Mouse (Mus musculus) liver, postnatal 0 days (tissue): ENCODE measurements at regions not wholly inside any gene's neighbourhood (a gene's known extent, or its start where the extent isn't known, plus 50 kb on each side); places are given as distances from the start of the nearest gene placed in this dataset.

Experiments
- ATAC-seq: fragments of 200-750 bp; cut with Nextera tagmentation; 2 replicates; pipeline ENCODE4 v1.8.0; 2017; ENCODE audit warnings: mild to moderate bottlenecking, moderate library complexity
- DNase-seq: peaks from one replicate; pipeline ENCODE4 v3.0.0-alpha.2; 2016
- H3K27ac ChIP-seq: fragments of 300-500 bp; sonication (generic); 2 replicates; pipeline ENCODE4 v1.5.1; 2014; ENCODE audit warnings: antibody characterized with exemption, moderate library complexity, mild to moderate bottlenecking, low read depth
- H3K27me3 ChIP-seq: fragments of 300-500 bp; sonication (generic); 2 replicates; pipeline ENCODE4 v1.6.1; 2014; ENCODE audit warnings: low read length, control low read depth, mixed read lengths; ENCODE audit not compliant: insufficient read depth
- H3K36me3 ChIP-seq: fragments of 300-500 bp; sonication (generic); replicated peaks from 2 replicates; pipeline ENCODE4 v1.6.1; 2014; ENCODE audit warnings: mild to moderate bottlenecking, control low read depth, low read length, moderate library complexity, mixed read lengths; ENCODE audit not compliant: insufficient read depth
- H3K4me1 ChIP-seq: fragments of 300-500 bp; sonication (generic); 2 replicates; pipeline ENCODE4 v1.6.1; 2014; ENCODE audit warnings: antibody characterized with exemption, mild to moderate bottlenecking, control low read depth; ENCODE audit not compliant: insufficient read depth
- H3K4me2 ChIP-seq: fragments of 300-500 bp; sonication (generic); 2 replicates; pipeline ENCODE4 v1.6.1; 2014; ENCODE audit warnings: low read depth, mild to moderate bottlenecking, low read length, moderate library complexity, mixed read lengths
- H3K4me3 ChIP-seq: fragments of 300-500 bp; sonication (generic); 2 replicates; pipeline ENCODE4 v1.5.1; 2014; ENCODE audit warnings: low read depth, low read length
- H3K9ac ChIP-seq: fragments of 300-500 bp; sonication (generic); replicated peaks from 2 replicates; pipeline ENCODE4 v1.6.1; 2014; ENCODE audit warnings: mild to moderate bottlenecking, moderate library complexity
- H3K9me3 ChIP-seq: fragments of 300-500 bp; sonication (generic); 2 replicates; pipeline ENCODE4 v1.6.1; 2016; ENCODE audit warnings: mild to moderate bottlenecking, control low read depth, low read length, mixed read lengths
- CTCF ChIP-seq: sonication (generic); IDR thresholded peaks from 2 replicates; pipeline ENCODE4 v1.5.1; 2016; ENCODE audit warnings: antibody characterized with exemption, low read depth
- EP300 ChIP-seq: IDR thresholded peaks from 2 replicates; pipeline ENCODE4 v1.6.1; 2016; ENCODE audit warnings: antibody characterized with exemption, low read depth, mild to moderate bottlenecking
- WGBS: fragments of 180-500 bp; shearing (Covaris S2); extraction: QIAGEN DNeasy Blood & Tissue Kit; methylation state at CpG from one replicate; pipeline ENCODE4 v1.1.7; 2014; ENCODE audit not compliant: insufficient replicate concordance; 5-methylcytosine and 5-hydroxymethylcytosine counted together

- WGBS, result 68% methylated on average over 19 of the region's 19 CpGs
- no peak overlapping the region for H3K27ac ChIP-seq
These were observed 144.5 kb upstream of the Tle3 start for GRCm38 (mm10) chr9:61227492-61228229.

DNA sequence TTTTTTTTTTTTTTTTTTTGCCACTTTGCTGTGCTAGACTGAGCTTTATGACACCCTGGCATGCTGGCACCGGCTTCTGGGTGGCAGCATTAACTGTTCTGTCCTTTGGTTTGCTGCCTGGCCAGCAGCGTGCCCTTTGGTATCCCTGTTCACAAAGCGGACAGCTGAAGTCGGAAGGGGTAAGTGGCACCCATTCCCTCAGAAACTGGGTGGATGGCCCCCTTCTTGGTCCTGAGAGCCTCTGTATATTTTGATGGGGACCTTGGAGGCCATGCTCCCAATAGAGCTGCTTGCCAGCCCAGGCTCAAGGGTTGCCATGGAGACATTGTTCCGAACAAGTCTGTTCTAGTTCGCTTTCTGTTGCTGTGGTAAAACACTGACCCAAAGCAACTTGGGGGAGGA, 143.9 kb upstream of the Tle3 start:
- no peak overlapping the region for H3K27ac ChIP-seq
- WGBS, result 76% methylated on average over 6 of the region's 6 CpGs
- DNase-seq (no peak), ATAC-seq (no peak)
- H3K36me3 ChIP-seq, result no peaks in the 10 kb centered on the region
- H3K4me2 ChIP-seq, result no peak overlapping the region
- H3K27me3 ChIP-seq, result no peaks in the 10 kb centered on the region
- H3K4me3 ChIP-seq, result no peak overlapping the region
- no peak for TF ChIP-seq EP300
- no peak for TF ChIP-seq CTCF
- peaks cover 3% of the 10 kb centered on the region for H3K4me1 ChIP-seq
- H3K9ac ChIP-seq, result no peak overlapping the region
- H3K9me3 ChIP-seq, result no peaks in the 10 kb centered on the region

More at GRCm38 (mm10) chr9:61227492-61228229, 144.5 kb upstream of the Tle3 start:
- DNase-seq (no peak), ATAC-seq (no peak)
- Histone ChIP-seq H3K27me3 (no peaks in the 10 kb centered on the region), H3K4me2 (no peak overlapping the region), H3K36me3 (no peaks in the 10 kb centered on the region), H3K4me1 (no peaks in the 10 kb centered on the region), H3K4me3 (no peak overlapping the region), H3K9me3 (no peaks in the 10 kb centered on the region), H3K9ac (no peak overlapping the region)
- TF ChIP-seq EP300 (no peak), CTCF (no peak)

DNA sequence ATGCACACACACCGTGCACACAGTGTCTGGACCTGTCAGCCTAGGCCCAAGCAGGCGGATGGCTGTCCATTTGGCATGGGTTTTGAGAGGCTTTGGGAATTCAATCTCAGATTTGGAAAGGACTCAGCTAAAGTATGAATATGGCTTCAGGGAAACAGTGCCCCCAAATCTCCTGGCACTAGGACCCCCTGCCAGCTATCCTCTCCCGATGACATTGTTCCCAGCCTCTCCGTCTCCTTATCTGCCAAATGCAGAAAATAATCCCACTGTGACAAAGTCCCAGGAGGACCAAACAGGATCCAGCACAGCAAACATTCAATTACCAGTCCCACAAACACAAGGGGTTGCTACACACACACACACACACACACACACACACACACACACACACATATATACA, 141.9 kb upstream of the Tle3 start:
- H3K9ac ChIP-seq, result no peak overlapping the region
- WGBS, result 85% methylated on average over 4 of the region's 4 CpGs
- H3K9me3 ChIP-seq, result no peaks in the 10 kb centered on the region
- TF ChIP-seq CTCF, result no peak
- TF ChIP-seq EP300, result no peak
- no peaks in the 10 kb centered on the region for H3K27me3 ChIP-seq
- no peak for DNase-seq
- H3K27ac ChIP-seq, result no peak overlapping the region
- peaks cover 8% of the 10 kb centered on the region for H3K4me1 ChIP-seq
- no peaks in the 10 kb centered on the region for H3K36me3 ChIP-seq
- no peak for ATAC-seq
- H3K4me3 ChIP-seq, result no peak overlapping the region
- no peak overlapping the region for H3K4me2 ChIP-seq

DNA sequence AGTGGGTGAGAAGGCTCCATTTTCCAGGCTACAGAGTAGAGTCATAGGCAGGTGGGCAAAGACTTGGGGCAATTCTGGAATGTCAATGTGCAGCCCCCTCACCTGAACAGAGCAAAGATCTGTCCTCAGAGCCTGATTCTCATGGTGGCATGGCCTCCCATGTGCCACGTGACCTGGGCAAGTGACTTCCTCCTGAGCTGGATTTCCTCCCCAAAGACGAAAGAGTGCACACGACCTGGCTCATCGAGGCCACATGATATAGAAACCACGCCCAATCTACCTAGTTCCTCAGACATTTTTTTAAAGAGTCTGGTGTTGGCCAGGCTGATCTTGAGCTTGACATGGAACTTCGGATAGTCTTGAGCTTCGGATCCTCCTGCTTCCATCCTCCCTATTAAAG, 139.5 kb upstream of the Tle3 start:
- TF ChIP-seq CTCF, result no peak
- TF ChIP-seq EP300, result no peak
- H3K9me3 ChIP-seq, result no peaks in the 10 kb centered on the region
- H3K4me3 ChIP-seq, result no peak overlapping the region
- no peak overlapping the region for H3K4me2 ChIP-seq
- H3K27me3 ChIP-seq, result no peaks in the 10 kb centered on the region
- peaks cover 8% of the 10 kb centered on the region for H3K4me1 ChIP-seq
- H3K36me3 ChIP-seq, result no peaks in the 10 kb centered on the region
- WGBS, result 44% methylated on average over 7 of the region's 7 CpGs
- ATAC-seq (no peak), DNase-seq (no peak)
- no peak overlapping the region for H3K9ac ChIP-seq
- no peak overlapping the region for H3K27ac ChIP-seq

- no peak overlapping the region for H3K4me2 ChIP-seq
- no peak overlapping the region for H3K4me3 ChIP-seq
- H3K9me3 ChIP-seq, result no peaks in the 10 kb centered on the region
- no peak for ATAC-seq
- no peak for DNase-seq
- 44% methylated on average over 2 of the region's 2 CpGs for WGBS
- H3K9ac ChIP-seq, result no peak overlapping the region
- H3K27me3 ChIP-seq, result no peaks in the 10 kb centered on the region
- peaks cover 8% of the 10 kb centered on the region for H3K4me1 ChIP-seq
- H3K27ac ChIP-seq, result no peak overlapping the region
- no peaks in the 10 kb centered on the region for H3K36me3 ChIP-seq
- TF ChIP-seq EP300 (no peak), CTCF (no peak)
These were observed 138.9 kb upstream of the Tle3 start for GRCm38 (mm10) chr9:61233251-61233650.

- no peaks in the 10 kb centered on the region for H3K36me3 ChIP-seq
- ATAC-seq (no peak), DNase-seq (no peak)
- peaks cover 8% of the 10 kb centered on the region for H3K4me1 ChIP-seq
- H3K9me3 ChIP-seq, result no peaks in the 10 kb centered on the region
- H3K27me3 ChIP-seq, result no peaks in the 10 kb centered on the region
- TF ChIP-seq CTCF (no peak), EP300 (no peak)
- no peak overlapping the region for H3K4me3 ChIP-seq
- H3K4me2 ChIP-seq, result no peak overlapping the region
- H3K27ac ChIP-seq, result no peak overlapping the region
- no peak overlapping the region for H3K9ac ChIP-seq
- 58% methylated on average over 17 of the region's 17 CpGs for WGBS
These were observed 136.2 kb upstream of the Tle3 start for GRCm38 (mm10) chr9:61235653-61236610.
